Mouse (Mus musculus): ENCODE measurements around the gene Cyp20a1. TPM values are rescaled to one million over a fixed set of nuclear protein-coding genes. Genes with fewer than 3 reads are reported as not detected.

Cyp20a1 gene
- polyA plus RNA-seq, 1 experiment from 2014 or later, result 24.5 TPM

- 74% methylated on average over 2 of the region's 2 CpGs for WGBS
These were observed 85.8 kb downstream of the Cyp20a1 start for GRCm38 (mm10) chr1:60428932-60429331.

DNA sequence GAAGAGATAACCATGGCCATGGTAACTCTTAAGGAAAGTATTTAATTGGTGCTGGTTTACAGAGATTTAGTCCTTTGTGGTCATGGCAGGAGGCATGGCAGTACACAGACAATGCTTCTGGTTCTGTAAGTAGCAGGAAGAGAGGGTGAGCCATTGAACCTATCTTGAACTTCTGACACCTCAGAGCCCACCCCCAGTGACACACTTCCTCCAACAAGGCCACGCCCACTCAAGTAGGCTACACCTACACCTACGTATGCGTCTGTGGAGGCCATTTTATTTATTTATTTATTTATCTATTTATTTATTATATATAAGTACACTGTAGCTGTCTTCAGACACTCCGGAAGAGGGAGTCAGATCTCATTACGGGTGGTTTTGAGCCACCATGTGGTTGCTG lies 88.4 kb downstream of the Cyp20a1 start:
- H3K27ac ChIP-seq (ENCODE audit: low read length), result no peak overlapping the region
- H3K4me3 ChIP-seq (ENCODE audit: low read depth, low read length), result no peak overlapping the region
- H3K9me3 ChIP-seq (ENCODE audit: control insufficient read depth, low read depth, low read length), result no peaks in the 10 kb centered on the region
- no peak for ATAC-seq (ENCODE audit: insufficient number of reproducible peaks, insufficient read depth, low FRiP score, low read depth)
- 93% methylated on average over 4 of the region's 5 CpGs for WGBS
- no peaks in the 10 kb centered on the region for H3K27me3 ChIP-seq (ENCODE audit: control insufficient read depth, insufficient read depth, low read length)
- H3K9ac ChIP-seq (replicated peaks; ENCODE audit: low read depth, low read length), result no peak overlapping the region
- H3K4me2 ChIP-seq (replicated peaks; ENCODE audit: low read depth, low read length), result no peak overlapping the region
- H3K36me3 ChIP-seq (ENCODE audit: control insufficient read depth, insufficient read depth, low read length), result peaks cover 1% of the 10 kb centered on the region; the same call in 1 of the 2 replicates
- H3K4me1 ChIP-seq (ENCODE audit: control insufficient read depth, insufficient read depth, low read length), result no peaks in the 10 kb centered on the region

More at GRCm38 (mm10) chr1:60428932-60429331, 85.8 kb downstream of the Cyp20a1 start:
- no peaks in the 10 kb centered on the region for H3K27me3 ChIP-seq (ENCODE audit: control insufficient read depth, insufficient read depth, low read length)
- no peaks in the 10 kb centered on the region for H3K9me3 ChIP-seq (ENCODE audit: control insufficient read depth, low read depth, low read length)
- H3K4me3 ChIP-seq (ENCODE audit: low read depth, low read length), result no peak overlapping the region
- no peaks in the 10 kb centered on the region for H3K36me3 ChIP-seq (ENCODE audit: control insufficient read depth, insufficient read depth, low read length)
- H3K4me1 ChIP-seq (ENCODE audit: control insufficient read depth, insufficient read depth, low read length), result no peaks in the 10 kb centered on the region
- no peak overlapping the region for H3K9ac ChIP-seq (replicated peaks; ENCODE audit: low read depth, low read length)
- no peak overlapping the region for H3K4me2 ChIP-seq (replicated peaks; ENCODE audit: low read depth, low read length)
- ATAC-seq (ENCODE audit: insufficient number of reproducible peaks, insufficient read depth, low FRiP score, low read depth), result no peak
- no peak overlapping the region for H3K27ac ChIP-seq (ENCODE audit: low read length)

DNA sequence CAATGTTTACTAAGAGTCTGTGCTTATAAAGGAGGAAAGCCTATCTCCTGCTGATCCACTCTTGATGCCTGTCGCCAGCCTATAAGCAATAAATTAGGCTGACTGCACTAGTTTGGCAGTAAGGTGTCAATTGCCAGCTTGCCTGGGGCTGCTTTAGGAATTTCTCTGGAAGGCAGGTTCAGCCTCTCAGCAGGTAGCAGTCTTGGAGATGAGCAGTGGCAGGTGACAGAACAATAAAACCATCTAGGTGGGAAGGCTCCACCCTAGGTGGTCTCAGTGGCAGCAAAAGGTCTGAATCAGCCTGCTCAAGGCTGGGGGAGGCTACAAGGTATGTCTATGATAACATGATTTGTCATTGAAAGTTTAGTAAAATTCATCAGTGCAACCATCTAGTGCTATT lies 89.4 kb downstream of the Cyp20a1 start:
- 21% methylated on average over 1 of the region's 1 CpGs for WGBS
- Histone ChIP-seq H3K27me3 (ENCODE audit: control insufficient read depth, insufficient read depth, low read length) (no peaks in the 10 kb centered on the region), H3K4me2 (replicated peaks; ENCODE audit: low read depth, low read length) (no peak overlapping the region), H3K4me1 (ENCODE audit: control insufficient read depth, insufficient read depth, low read length) (no peaks in the 10 kb centered on the region), H3K9me3 (ENCODE audit: control insufficient read depth, low read depth, low read length) (no peaks in the 10 kb centered on the region), H3K36me3 (ENCODE audit: control insufficient read depth, insufficient read depth, low read length) (peaks cover 7% of the 10 kb centered on the region; the same call in 1 of the 2 replicates), H3K27ac (ENCODE audit: low read length) (no peak overlapping the region), H3K9ac (replicated peaks; ENCODE audit: low read depth, low read length) (no peak overlapping the region), H3K4me3 (ENCODE audit: low read depth, low read length) (no peak overlapping the region)
- ATAC-seq (ENCODE audit: insufficient number of reproducible peaks, insufficient read depth, low FRiP score, low read depth), result no peak

Other genes with a start within 250 kb of the Cyp20a1 start
- 10.3 and 11.4 TPM in 2 replicates for gene Carf, start 245.1 kb upstream of the Cyp20a1 start, polyA plus RNA-seq (2014; fragmentation: Nextera tagmentation; extraction: Ambion mirVana)
- gene Wdr12, start 244.7 kb upstream of the Cyp20a1 start, polyA plus RNA-seq (2014; fragmentation: Nextera tagmentation; extraction: Ambion mirVana), result 46.0 and 47.3 TPM in 2 replicates
- gene Nbeal1, start 162.7 kb upstream of the Cyp20a1 start, polyA plus RNA-seq (2014; fragmentation: Nextera tagmentation; extraction: Ambion mirVana), result 17.7 and 18.2 TPM in 2 replicates
- 27.6 and 34.3 TPM in 2 replicates for gene Abi2, start 66.3 kb downstream of the Cyp20a1 start, polyA plus RNA-seq (2014; fragmentation: Nextera tagmentation; extraction: Ambion mirVana)
- 38.1 and 38.6 TPM in 2 replicates for gene Raph1, start 223.8 kb downstream of the Cyp20a1 start, polyA plus RNA-seq (2014; fragmentation: Nextera tagmentation; extraction: Ambion mirVana)

Data from stomach, embryonic 14.5 days (tissue).